Mouse (Mus musculus) heart, adult 2 months (tissue): ENCODE results near the gene Cpt1a.

ENCODE experiments used
- CTCF ChIP-seq: fragments of 200-600 bp; IDR thresholded peaks from 2 replicates; pipeline ENCODE4 v1.8.1; 2022; ENCODE audit warnings: antibody characterized with exemption, mild to moderate bottlenecking, moderate library complexity
- EP300 ChIP-seq: fragments of 200-500 bp; IDR thresholded peaks from 2 replicates; pipeline ENCODE4 v1.6.1; 2011; ENCODE audit warnings: low read depth, low read length, control low read depth; ENCODE audit not compliant: insufficient read depth
- POLR2A ChIP-seq: fragments of 200-500 bp; IDR thresholded peaks from 2 replicates; pipeline ENCODE4 v1.6.1; 2011; ENCODE audit warnings: mild to moderate bottlenecking, low read depth, low read length, control low read depth; ENCODE audit not compliant: insufficient read depth

DNA sequence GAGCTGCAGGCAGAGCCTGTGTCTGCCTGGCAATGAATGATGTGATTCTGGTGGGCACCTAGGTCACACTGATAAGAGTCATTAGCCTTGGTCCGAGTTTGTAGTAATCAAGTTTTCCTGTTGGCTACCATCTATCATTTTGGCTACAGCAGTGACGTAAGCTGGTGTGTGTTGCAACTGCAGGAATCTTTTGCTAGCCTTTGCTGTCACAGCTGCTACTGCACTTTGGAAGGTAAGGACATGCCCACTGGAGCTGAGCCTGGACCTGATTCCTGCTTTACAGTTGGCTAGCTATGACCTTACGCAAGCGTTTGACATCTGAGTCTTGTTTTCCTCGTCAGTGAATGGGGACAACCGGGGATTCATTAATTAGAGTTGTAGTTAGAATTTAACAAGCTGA, 11.1 kb downstream of the Cpt1a start:
- TF ChIP-seq CTCF (no peak), POLR2A (no peak), EP300 (0 out of 2 replicates have a peak, but pooled peaks have one; percentile 43)
